Mouse (Mus musculus): ENCODE data around the gene Setmar. TPM values are rescaled to one million over a fixed set of nuclear protein-coding genes. Genes with fewer than 3 reads are reported as not detected.

Gene Setmar
- total RNA-seq, 2 experiments from 2014 or later: 6.2 to 6.3 TPM

DNA sequence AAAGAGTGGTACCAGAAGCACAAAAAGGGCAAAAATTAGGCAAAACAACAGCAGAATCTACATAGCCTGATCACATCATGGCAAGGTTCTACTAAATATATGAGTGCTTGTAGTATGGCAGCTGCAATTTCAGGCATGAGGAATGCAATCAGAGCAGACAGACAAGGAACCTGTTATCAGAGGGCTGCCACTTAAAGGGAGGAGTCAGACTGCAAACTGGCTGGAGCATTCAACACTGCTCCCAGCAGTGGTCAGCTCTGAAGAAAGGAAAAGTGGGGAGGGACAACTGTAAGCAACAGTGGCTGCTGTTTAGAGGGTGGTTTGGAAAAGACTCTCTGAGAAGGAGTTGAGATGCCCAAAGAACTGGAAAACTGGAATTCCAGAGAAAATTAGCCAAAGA is 46.8 kb downstream of the Setmar start:
- DNase-seq (ENCODE audit: low spot score in 2 of 2): no peak

DNA sequence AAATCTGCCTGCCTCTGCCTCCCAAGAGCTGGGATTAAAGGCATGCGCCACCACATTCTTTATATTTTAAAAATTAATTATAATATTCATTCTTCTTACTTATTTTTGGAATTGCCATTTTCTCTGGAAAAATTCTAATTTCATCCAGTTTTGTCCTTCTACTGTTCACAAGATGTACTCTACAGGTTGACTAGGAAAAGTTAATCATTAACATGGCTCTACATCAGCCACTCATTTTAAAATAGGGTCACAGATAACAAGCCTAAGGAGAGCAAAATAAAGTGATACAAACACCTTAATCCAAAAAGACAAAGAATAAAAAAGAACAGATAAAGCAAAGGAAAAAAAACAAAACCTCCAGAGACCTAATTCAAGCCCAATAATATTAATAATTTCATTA is 50.1 kb downstream of the Setmar start:
- no peak for DNase-seq (ENCODE audit: low spot score in 2 of 2)

DNA sequence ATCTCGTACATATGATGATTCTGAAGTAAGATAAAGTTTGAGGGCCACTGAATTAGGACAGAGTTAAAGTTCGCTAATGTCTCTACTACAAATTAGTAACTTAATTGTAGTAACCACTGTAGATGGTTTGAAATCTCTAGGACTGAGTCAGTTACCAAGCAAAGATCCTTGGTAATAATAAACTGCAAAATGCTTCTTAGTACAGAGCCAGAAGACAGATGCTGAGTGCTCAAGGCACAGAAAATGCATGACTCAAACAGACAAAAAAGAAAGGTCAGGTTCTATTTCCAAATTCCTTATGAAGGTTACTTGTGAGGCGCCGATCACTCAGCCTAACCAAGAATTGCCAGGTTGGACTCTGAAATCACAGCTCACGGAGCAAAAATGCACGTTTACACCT is 53.0 kb downstream of the Setmar start:
- no peak for DNase-seq (ENCODE audit: low spot score in 2 of 2)

DNA sequence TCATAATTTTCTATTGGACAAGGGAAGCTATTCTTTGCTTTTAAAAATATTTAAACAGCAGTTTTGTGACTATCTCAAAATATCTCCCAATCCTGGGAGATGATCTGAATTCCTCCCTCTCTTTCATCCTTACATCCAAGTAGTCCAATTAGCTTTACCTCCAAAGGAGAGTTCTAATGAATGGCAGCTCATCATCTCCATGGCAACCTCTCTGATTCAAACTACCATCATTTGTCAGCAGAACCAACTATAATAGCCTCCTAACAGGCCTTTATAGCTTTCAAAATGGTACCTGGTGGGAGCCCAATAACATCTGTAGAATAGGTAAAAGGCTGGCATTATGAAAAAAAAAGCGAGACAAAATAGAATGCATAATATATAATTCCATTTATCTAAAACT is 60.6 kb downstream of the Setmar start:
- DNase-seq (ENCODE audit: low spot score in 2 of 2): no peak

DNA sequence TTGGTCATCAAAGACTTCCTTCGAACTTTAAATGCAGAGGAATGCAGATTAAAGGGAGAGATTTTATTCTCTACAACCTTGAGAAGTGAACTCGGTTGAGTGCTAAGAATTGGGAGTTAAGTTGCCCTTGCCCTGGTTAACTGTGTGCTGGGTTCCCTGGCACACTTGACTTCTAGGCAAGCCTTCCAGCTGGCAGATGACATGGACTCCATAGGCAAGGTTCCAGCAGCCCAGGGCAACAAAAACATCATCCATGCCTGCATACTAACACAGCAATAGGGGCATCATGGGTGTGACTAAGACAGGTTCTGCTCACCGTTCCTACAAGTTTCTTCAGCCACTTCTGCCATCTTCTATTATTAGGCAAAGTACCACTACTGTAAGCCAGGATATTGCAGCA is 61.8 kb downstream of the Setmar start:
- no peak for DNase-seq (ENCODE audit: low spot score in 2 of 2)

Other genes starting within 250 kb of the Setmar start
- gene Sumf1, start 120.5 kb downstream of the Setmar start, total RNA-seq (2021): 10 to 100 TPM; 16.7 to 19.9 TPM
- gene Itpr1, start 148.1 kb downstream of the Setmar start, total RNA-seq (2021): 10 to 100 TPM; 79.2 to 94.8 TPM